Mouse (Mus musculus): ENCODE results near the gene Ptprd.

Gene Ptprd

DNA sequence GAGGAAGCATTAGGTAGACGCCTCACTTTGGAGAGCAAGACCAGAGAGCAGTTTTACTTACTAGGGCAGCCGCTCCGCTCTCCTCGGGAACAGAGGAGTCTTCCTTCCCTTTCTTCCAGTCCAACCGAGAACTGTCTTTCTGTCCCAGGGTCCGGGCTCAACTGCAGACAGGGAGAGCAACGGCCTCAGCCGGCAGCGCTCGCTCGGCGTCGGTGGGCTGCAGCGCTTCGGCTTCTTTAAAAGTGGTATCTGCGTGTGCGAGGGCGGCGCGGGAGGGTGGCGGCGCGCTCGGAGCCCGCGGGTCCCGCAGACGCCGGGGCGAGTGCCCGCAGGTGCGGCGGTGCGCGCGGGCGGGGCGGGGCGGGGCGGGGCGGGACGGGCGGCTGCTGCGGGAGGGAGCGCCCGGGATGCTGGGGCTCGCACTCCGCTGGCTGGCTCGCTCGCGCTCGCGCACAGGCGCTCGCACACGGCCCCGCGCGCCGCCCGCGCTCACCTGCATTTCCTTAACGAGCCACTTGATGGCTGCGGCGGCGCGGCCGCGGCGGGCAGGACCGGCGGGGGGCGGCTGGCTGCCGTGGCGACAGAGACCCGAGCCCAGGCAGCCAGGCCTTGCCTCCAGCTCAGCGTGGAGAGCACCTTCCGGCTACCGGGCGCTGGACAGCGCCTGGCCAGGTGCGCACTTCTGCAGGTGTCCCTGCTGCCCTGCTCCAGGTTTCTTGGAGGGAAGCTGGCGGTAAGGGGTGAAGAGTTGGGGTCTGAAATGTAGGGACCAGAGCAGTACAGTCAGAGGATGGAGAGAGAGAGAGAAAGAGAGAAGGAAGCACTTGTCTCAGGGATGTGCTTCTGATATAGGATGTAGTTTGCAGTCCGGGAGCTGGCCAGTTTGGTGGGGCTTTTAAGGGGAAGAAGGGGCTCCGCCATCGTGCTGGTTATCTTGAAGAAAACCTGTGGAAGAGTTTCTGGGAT, at the start of gene Ptprd:
Gene Ptprd (minus strand): TSS at position 433 of the 966 bp plus-strand sequence.
- DNase-seq = peak; percentile 31

DNA sequence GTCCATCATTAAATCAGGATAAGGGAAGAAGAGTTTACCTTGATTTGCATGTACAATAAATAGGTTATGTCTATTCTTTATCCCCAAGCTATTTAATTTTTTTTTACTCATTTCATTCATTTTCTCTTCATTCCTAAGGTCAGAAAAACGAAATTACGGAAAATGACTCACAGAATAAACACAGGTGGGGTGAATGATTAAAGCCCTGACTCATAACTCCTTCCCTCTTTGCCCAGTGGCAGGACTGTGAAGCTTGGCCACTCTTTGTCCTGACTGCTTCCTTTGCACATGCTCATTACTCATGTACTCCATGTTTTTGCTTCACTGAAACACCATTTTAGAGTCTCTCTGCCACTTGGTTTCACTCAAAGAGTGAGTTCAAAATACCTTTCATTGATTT, 24.1 kb upstream of the Ptprd start:
- DNase-seq = no peak

DNA sequence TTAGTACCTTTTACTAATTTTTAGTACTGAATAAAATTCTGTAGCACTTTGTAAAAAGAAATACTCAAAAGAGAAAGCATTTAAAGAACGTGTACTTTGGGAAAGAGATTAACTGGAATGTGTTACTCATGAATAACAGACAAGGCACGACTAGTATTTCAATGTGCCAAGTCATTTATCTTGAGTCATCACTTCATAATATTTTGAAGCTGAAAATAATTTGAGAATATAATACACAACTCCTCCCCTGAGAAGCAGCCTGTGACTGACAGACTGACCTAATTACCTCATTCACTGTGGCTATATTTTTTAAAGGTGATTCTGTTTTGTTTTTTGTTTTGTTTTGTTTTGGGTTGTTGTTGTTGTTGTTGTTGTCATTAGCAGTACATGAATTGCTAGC, 23.6 kb upstream of the Ptprd start:
- DNase-seq = no peak

DNA sequence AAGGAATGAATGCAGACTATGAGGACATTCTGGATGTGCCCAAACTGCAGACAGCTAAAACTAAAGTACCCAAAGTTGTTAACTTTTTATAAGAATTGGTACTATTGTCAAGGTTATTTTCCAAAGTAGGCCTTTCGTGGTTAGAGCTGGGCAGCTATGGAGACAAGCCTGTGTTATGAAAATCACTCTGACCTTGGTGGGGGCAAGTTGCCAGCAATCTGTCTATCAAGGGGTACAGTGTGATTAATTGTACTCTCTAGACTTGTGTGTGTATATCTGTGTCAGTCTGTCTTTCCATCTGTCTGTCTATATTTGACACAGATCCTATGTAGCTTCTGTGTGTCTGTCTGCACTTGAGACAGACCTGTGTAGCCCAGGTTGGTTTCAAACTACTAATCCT, 22.9 kb upstream of the Ptprd start:
- DNase-seq = no peak

DNA sequence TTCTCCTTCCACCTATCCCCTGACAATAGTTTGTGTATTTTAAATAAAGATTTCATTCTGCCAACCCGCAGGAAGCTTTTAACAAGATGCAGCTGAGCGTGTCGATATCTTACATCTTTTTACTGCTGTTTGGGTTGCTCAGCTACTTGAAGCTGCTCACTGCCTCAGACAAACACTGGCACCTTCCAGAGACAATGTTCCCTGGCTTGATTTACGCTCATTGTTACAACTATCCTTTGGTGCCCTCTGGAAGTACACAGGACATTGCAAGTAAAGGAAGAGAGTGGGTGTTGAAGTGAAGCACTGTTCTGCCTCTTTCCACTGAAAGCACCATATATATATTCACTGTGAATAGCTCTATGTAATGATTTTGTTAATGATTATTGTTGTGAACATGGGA, 2.2 kb upstream of the Ptprd start:
- DNase-seq = no peak

DNA sequence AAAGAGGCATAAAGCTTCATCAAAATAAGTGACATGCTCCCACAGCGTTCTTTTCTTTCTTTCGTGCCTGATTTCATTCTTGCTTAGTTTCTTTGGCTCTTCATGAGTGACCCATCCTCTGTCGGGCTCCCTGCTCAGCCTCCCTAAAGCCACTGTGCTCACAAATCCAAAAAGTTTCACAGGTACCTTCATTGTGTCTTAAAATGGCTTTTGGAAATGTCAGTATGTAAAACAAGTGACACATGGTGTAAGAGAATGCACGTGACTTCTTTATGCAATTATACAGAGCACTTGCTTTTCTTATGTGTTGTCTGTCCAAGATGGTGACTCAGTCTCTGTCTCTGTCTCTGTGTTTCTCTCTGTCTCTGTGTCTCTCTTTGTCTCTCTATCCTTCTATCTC, 1.2 kb upstream of the Ptprd start:
- DNase-seq = no peak

DNA sequence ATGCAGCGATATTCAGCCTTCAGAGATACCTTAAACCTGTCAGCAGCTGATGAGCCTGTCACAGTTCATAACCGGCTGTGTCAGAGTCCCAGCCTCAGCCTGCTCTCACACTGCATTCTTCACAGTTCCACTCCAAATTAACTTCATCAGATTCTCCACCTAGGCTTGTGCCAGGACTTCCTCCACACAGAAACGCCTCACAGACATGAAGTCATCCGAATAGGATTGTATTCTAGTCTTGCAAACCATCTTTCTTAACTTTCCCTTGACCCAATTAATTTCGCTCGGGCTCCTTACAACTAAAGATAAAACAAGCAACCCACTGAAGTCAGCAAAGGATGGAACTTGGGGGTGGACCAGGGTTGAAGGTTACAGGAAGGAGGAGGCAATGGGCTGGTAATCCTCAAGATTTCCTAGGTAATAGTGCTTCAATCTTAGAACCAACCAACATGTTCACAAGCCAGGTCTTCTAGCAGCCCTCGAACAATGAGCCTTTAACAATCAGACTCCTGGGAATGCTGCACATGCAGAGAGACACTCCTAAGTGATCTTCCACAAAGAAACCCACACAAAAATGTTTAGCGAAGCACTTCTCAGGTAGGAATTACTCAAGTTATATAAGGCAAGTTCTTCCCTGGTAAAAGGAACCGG, 758 bp downstream of the Ptprd start:
- DNase-seq = no peak

DNA sequence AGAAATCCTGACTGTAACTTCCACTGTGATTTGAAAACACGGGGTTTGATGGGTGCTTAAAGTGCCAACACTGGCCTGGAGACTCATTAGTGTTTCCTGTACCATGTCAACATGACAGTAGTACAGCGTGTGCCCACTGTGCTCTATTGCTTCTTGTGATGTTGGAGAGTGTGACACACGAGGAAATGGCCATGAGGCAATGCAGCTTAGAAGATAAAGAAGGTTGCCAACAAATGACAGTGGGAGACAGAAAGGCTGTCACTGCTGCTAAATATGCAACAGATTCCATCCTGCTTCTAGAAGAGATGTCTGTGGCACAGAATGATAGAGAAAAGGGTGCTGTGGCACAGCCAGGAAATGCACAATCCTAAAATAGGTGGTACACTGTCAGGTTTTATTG, 6.7 kb downstream of the Ptprd start:
- no peak for DNase-seq

DNA sequence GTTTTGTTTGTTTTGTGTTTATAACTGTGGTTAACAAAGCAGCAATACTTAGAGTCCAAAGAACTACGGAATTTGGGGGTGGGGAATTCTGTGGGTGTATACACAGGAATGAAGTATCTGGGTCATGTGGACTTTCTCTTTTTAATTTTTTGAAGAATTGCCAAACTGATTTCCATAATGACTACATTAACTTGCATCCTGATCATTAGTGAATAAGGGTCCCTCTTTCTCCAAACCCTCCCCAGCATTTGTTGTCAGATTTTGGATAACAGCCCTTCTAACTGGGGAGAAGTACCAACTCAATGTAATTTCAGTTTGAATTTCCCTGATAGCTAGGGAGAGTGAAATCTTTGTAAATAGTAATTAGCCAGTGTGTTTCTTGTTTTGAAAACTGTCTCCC, 43.3 kb downstream of the Ptprd start:
- no peak for DNase-seq

DNA sequence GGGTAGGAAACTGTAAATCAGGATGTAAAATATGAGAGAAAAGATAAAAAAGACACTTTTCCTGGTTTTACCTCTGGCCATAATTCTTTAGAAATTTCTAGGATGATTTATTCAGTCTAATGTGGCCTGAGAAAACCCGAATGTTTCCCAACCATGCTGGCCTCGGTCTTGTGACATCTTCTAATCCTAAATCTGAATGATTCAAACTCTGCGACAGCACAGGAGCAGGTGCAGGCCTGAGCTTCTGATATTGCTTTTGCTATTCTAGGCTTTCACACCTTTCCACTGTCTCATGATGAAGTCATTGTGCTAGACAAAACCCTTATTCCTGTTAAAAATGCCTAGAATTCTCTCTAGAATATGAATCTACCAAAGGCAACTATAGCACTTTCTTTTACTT, 51.3 kb downstream of the Ptprd start:
- DNase-seq = no peak

DNA sequence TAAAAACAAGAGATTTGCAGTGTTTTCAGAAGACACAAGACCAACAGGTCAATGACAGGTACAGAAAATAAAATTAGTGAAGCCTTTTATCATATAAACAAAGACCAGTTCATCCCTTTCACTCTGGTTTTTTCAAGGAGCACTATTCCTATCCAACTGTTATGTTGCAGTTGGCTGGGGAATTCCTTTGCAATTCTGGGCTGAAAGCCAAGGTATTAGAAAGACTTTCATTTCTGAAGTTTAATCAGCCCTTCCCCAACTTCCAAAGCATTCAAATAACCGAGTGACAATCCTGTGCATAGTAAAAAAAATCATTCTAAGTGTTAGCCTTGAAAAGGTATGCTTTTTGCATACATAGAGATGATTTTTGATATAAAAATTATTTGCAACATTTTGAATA, 61.2 kb downstream of the Ptprd start:
- DNase-seq = no peak

DNA sequence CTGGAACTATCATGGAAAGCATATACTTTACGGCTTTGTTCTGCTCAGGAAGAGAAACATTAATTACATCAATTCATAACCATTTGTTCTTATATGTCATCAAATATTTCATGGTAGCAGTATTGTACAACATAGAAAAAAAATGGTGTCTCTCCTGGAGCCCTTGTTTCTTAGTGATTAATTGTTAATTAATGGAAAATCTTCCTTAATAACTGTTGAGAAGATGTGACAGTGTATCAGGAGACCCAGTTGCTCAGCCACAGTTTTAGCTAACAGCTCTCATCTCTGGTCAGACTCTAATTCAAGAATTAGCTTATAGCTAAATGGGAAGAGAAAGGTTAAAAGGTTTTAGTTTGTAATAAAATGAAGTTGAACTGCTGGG, 69.0 kb downstream of the Ptprd start:
- DNase-seq = no peak

DNA sequence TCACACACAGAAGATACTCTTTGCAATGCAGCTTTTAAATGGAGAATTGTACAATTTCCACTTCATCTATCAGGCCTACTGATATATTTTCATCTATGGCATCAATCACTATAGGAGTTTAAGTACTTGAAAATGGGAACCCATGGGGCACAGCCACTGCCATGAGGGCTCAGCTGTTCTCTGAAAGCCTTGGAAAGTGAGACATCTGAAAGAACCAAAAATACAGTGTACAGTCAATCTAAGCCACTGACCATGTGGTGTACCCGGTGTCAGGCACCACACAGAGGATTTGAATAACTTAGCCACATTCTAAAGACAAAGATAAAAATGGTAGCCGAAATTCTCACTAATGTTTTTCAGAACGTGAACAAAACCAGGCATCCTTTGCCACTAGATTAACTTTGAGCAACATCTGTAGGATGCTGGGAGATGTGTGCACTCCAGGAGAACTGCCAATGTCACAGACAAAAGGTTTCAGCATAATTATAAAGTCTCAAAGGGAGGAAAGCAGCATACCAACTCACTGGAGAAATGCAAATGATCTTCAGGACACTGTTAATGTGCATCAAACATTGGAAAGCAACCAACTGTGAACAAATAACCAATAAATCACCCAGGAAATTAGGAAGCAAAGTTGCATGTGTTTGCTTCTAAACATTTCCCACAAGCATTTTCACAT, 69.5 kb downstream of the Ptprd start:
- DNase-seq = no peak

DNA sequence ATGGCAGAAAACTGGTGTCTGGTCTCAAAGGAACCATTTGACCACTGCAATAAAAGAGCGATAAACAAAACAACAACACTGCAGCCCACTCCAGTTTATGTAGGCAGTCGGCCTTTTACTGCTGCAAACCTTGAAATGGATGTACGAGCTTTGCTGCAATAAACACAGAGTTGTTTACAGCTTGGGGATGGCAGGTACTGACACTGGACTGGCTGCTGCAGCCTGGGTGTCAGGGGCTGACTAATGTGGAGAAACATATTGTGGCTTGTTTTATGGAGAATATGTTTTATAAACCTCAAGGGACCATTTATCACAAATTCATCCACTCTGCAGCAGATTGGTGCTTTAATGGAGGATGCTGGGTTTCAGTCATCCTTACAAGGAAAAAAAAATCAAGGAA, 100.9 kb downstream of the Ptprd start:
- no peak for DNase-seq

DNA sequence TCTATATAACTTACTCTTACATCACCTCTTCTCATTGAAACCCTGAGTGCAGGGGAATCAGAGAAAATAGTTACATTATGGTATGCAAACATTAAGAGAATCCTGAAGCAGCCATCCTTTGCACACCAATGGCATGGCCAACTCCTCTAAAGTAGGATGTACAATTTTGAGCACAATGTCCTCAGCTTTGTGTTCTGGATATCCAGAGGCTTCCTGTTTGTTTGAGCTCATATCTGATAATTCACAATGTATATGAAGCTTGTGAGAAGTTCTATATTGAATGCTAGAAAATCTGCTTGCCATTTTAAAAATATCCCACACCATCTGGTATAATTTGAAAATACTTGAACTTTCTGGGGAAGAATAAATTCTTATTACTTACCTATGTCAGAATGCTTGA, 114.2 kb downstream of the Ptprd start:
- no peak for DNase-seq

DNA sequence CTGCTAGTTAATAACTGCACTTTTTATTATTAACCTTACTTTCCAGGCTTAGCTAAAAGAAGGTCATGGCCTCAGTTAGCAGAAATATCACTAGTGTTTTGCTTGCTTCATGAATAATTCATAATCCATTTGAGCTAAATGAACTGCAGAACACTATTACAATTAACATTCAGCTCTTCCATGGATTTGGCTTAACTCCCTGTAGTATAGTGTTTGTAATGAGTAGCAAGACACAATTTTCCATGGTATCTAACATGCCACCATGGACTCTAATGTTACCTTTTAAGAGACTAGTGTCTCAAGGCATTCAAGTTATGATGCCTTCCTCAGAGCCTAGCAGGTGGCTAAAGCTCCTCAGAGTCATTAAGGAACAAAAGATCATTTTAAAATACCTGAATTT, 129.0 kb downstream of the Ptprd start:
- DNase-seq = no peak

DNA sequence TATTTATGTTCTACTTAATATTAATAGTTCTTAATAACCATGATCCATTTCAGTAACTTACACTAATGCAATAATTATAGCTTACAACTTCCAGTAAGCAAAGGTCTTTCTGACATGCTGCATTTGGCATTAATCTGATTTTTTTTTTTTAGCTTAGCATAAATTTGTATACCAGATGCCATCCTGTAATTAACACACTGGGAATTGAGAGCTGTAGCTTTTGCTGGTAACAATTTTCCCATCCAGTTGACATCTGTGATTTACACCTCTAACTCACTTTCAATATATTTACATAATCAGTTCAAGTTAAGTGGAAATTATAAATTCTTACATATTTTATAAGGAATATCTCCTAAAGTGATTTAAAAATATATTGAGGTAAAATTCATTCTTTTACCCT, 134.3 kb downstream of the Ptprd start:
- no peak for DNase-seq

DNA sequence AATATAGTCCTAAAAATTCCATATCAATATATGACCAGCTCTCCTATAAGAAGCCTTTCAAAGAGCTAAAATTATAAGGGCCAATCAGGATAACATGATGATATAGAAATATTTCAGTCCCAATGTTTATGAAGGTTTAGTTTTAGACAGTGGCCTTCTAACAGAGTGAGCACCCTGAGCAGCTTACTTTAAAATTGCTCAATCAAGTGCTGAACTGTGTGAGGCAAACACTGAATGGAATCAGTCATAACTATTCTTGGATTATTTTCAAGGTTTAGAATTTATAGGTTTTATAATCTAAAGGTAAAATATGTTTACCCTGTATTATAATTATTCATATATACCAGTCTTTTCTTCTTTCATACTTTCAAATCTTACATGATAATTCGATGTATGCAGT, 134.7 kb downstream of the Ptprd start:
- no peak for DNase-seq

DNA sequence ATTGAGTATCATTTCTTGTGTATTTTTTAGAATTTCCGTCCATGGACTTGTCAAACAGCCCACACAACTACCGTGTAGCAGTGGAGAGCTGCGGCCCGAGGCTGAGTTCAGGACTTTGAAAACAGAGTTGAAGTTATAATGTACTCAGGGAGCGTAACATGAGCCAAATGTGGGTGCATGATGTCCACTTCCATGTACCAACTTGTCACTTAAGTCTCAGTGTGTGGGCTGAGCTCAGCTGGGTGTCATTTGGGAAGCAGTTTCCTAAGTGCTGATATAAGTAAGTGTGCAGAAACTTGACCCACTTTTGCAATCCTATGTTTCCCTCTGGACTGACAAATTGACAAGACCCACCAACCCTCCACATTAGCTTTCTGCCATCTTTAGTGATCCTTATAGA, 173.4 kb downstream of the Ptprd start:
- no peak for DNase-seq

DNA sequence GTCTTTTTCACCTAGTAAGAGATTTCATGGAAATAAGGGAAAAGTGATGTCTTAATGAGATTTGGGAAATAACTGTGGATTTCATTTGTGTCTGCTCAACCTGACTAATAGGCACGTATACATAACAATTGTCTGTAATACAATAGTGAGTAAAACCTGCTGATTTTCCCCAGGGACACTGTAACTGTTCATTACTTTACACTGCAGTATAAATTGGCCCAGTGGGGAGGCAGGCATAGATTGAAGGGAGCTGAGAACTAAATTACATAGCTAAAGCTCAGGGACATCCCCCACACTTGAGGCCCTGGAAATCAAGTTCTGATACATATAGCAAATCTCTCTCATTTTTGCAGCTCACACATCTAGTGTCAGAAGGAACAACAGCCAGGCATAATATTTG, 209.7 kb downstream of the Ptprd start:
- DNase-seq = no peak

DNA sequence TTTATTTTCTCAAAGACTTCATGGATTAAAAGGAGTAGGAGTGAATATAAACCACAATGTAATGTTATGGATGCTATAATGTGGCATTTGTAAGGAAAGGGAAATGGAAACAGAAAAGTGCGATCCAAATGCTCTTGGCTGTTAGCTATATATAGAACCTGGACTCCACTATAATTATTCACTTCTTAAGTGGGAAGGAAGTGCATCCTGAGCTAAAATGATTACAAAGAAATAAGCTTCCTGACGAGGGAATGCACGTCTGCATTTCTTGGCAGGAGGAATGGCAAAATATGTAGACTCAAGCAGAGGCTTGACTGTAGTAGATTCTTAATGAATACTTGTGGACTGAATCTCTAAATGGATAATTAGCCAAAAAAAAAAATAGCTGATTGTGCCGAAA, 219.1 kb downstream of the Ptprd start:
- DNase-seq = no peak

DNA sequence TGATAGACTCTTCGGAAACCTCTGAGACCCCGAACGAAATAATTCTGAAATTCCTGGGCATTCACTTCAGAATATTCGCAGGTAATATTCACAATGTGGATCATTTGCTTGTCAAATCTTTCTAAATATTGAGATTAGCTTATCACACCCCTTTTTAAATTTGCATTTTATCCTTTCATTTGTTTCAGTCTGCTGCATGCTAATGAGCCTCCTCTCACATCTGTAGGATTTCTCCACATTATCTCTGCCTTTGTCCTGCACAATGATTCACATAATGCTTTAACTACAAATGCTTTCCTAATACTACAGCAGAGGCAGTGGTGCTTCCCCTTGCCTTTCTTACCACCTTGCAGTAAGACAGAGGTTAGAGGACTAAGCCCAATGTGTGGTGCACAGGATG, 229.7 kb downstream of the Ptprd start:
- no peak for DNase-seq

DNA sequence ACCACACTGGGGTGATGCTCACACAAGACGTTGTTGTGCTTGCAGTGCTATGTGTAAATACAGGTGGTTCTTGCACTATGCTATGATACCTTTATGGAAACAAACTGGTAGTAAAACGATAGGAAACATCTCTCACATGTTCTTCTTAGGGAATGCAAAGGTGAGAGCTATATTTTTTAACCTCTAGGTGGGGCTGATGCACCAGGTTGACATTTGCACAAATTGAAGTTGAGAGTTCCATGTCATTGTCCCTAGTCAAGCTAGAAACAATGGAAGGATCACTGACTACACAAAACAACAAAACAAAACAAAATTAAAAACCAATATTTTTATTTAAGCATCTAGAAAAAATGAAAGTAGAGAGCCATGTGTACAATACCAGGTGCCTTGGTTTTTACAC, 250.1 kb downstream of the Ptprd start:
- DNase-seq = no peak

DNA sequence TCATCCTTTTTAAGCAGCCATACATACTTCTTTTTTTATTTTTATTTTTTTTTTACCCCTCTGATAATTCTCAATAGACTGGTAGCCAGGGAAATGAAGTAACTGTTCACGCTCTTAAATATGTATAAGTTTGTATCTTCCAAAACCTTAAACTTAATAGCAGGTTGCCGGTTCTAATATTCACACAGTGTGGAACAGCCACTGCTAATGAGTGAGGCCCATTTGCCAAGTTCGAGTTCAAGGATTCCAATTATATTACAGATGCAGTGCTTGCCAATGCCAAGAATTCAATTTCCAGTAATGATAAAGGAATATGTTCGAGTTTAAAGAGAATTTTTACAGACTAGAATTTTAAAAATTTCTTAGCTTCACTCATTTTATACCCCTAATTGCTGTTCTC, 322.3 kb downstream of the Ptprd start:
- DNase-seq = no peak
